ENCODE assay signal across 9 mouse cellular contexts in the genomic region with DNA sequence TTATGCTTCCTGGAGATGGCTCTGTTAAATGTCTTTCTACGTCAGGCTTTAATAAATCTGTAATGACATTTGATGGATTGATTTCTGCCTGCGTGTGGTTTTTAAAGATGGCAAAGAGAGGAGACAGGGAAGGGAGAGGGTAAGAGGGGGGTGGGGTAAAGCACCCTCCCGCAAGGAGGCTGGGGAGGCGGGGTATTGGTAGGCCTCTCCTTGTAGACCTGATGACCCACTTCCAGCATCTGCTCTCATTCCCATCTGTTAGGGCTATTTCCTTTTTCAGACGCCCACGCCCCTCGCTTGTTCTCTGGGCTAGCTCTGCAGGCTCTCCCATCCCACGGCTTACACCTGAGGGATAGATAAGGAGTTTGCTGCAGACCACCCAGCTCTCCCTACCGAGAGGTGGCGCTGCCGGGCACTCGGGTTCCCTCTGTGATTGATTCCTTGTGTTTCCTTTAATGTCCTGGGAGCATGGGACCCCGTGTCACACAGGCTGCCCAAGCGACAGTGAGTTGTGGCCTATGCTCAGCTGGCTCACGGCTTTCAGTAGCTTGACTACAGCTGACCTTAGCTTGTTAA.
A peak's percentile ranks its signal among the peaks of the same experiment; 100 is the strongest.
DNase-seq lines count a peak whose midpoint lies in the region; ATAC-seq and TF ChIP-seq lines count a peak whose summit lies in the region.
"Had no signal": no experiment of that assay in that cellular context is flagged by ENCODE, and none has a peak within 500 bp of the region (broad histone marks: within the 10 kb centered on the region; RNA-seq: fewer than 3 reads in every experiment).

No protein-coding gene starts in this region.

- H3K27me3 ChIP-seq in liver, adult 2 months (ENCODE audit: control insufficient read depth, insufficient read depth, low read length) = no peaks in the 10 kb centered on the region
- H3K27me3 ChIP-seq in liver, embryonic 11.5 days (replicated peaks; ENCODE audit: control insufficient read depth, insufficient read depth, low read length) = no peaks in the 10 kb centered on the region
- H3K27me3 ChIP-seq in limb, embryonic 10.5 days (ENCODE audit: low read depth, poor library complexity, severe bottlenecking) = no peaks in the 10 kb centered on the region
- H3K27me3 ChIP-seq: hindbrain, embryonic 15.5 days had no signal

- WGBS in liver, adult 2 months = 62% methylated on average over 15 of the region's 15 CpGs
- 42% methylated on average over 15 of the region's 15 CpGs for WGBS in liver, embryonic 11.5 days
- WGBS in limb, embryonic 10.5 days = 33% methylated on average over 15 of the region's 15 CpGs

- H3K4me2 ChIP-seq in liver, embryonic 11.5 days = no peak overlapping the region
- H3K4me2 ChIP-seq: hindbrain, embryonic 15.5 days had no signal

- no peak for TF ChIP-seq POLR2A in liver, adult 2 months (IDR thresholded peaks at IDR 0.05; ENCODE audit: extremely low read depth, insufficient read depth, low read length)

- no peaks in the 10 kb centered on the region for H3K79me2 ChIP-seq in liver, adult 2 months (ENCODE audit: control insufficient read depth, insufficient read depth, low read length)

- no peaks in the 10 kb centered on the region for H3K36me3 ChIP-seq in liver, adult 2 months (ENCODE audit: control insufficient read depth, insufficient read depth, low read length)
- H3K36me3 ChIP-seq in liver, embryonic 11.5 days (ENCODE audit: control insufficient read depth, insufficient read depth, low read length) = no peaks in the 10 kb centered on the region
- no peaks in the 10 kb centered on the region for H3K36me3 ChIP-seq in limb, embryonic 10.5 days
- H3K36me3 ChIP-seq: hindbrain, embryonic 15.5 days had no signal

- TF ChIP-seq CTCF in liver, adult 2 months (IDR thresholded peaks at IDR 0.05; ENCODE audit: low read depth, low read length) = peak; percentile 41; the same call in 1 of the 2 replicates

- no peak overlapping the region for H3K27ac ChIP-seq in liver, adult 2 months (replicated peaks; ENCODE audit: insufficient read depth, low read depth, low read length)
- H3K27ac ChIP-seq in liver, embryonic 11.5 days (ENCODE audit: low read depth, low read length) = no peak overlapping the region
- peak overlapping the region; percentile 47 for H3K27ac ChIP-seq in limb, embryonic 10.5 days
- H3K27ac ChIP-seq: hindbrain, embryonic 15.5 days had no signal

- H3K9me3 ChIP-seq in liver, embryonic 11.5 days (ENCODE audit: control insufficient read depth, low read length) = no peaks in the 10 kb centered on the region
- H3K9me3 ChIP-seq in limb, embryonic 10.5 days (replicated peaks) = no peaks in the 10 kb centered on the region
- H3K9me3 ChIP-seq: hindbrain, embryonic 15.5 days had no signal

- no peak overlapping the region for H3K4me3 ChIP-seq in liver, adult 2 months (ENCODE audit: insufficient read depth, low read depth, low read length)
- H3K4me3 ChIP-seq in liver, embryonic 11.5 days (ENCODE audit: low read depth, low read length) = no peak overlapping the region
- no peak overlapping the region for H3K4me3 ChIP-seq in limb, embryonic 10.5 days
- H3K4me3 ChIP-seq: hindbrain, embryonic 15.5 days had no signal

- H3K9ac ChIP-seq in liver, adult 2 months (ENCODE audit: low read depth, low read length) = no peak overlapping the region
- no peak overlapping the region for H3K9ac ChIP-seq in liver, embryonic 11.5 days (ENCODE audit: low read depth, low read length)
- H3K9ac ChIP-seq: hindbrain, embryonic 15.5 days had no signal

- peak; percentile 19 for DNase-seq in embryo, embryonic 10 days (ENCODE audit: low spot score)
- no peak for DNase-seq in embryo, embryonic 9.5 days (ENCODE audit: extremely low spot score)
- DNase-seq in liver, adult 2 months (ENCODE audit: extremely low read depth, low read depth, low spot score) = no peak
- no peak for DNase-seq in liver, embryonic 11.5 days (ENCODE audit: low spot score)
- peak; percentile 90 for DNase-seq in ES-CJ7 (ENCODE audit: low read depth, low spot score)
- peak; percentile 61 for DNase-seq in limb, embryonic 10.5 days (ENCODE audit: low spot score)
- no peak for DNase-seq in urinary bladder, postnatal 10 days (ENCODE audit: low spot score)
- no peak for DNase-seq in cerebellum, postnatal 25 days

- ATAC-seq in liver, embryonic 11.5 days (replicated peaks; ENCODE audit: low FRiP score) = no peak; the same call in 1 of the 2 replicates

- H3K4me1 ChIP-seq in liver, adult 2 months (ENCODE audit: control insufficient read depth, insufficient read depth, low read length) = no peaks in the 10 kb centered on the region
- H3K4me1 ChIP-seq in liver, embryonic 11.5 days (replicated peaks; ENCODE audit: control insufficient read depth, insufficient read depth, low read length) = no peaks in the 10 kb centered on the region
- H3K4me1 ChIP-seq in limb, embryonic 10.5 days = peaks cover 31% of the 10 kb centered on the region
- H3K4me1 ChIP-seq: hindbrain, embryonic 15.5 days had no signal

Comparison
In these comparisons a context has a peak if more than half of its experiments do, and no peak if none do; other contexts are left out.
1. DNase-seq: peak in embryo, embryonic 10 days (single experiment), ES-CJ7 (single experiment) and limb, embryonic 10.5 days (single experiment); none in embryo, embryonic 9.5 days (single experiment), liver, adult 2 months (single experiment), liver, embryonic 11.5 days (single experiment), urinary bladder, postnatal 10 days (single experiment) and cerebellum, postnatal 25 days (0 of 2).